Mouse (Mus musculus) heart, adult 9 months (tissue): ENCODE measurements around the gene Cntn4.

ENCODE experiments used
- DNase-seq, 2 experiments: peaks; one replicate each; pipeline ENCODE4 v3.0.0; 2022; ENCODE audit warnings: low spot score in 2 of 2

The Cntn4 gene

DNA sequence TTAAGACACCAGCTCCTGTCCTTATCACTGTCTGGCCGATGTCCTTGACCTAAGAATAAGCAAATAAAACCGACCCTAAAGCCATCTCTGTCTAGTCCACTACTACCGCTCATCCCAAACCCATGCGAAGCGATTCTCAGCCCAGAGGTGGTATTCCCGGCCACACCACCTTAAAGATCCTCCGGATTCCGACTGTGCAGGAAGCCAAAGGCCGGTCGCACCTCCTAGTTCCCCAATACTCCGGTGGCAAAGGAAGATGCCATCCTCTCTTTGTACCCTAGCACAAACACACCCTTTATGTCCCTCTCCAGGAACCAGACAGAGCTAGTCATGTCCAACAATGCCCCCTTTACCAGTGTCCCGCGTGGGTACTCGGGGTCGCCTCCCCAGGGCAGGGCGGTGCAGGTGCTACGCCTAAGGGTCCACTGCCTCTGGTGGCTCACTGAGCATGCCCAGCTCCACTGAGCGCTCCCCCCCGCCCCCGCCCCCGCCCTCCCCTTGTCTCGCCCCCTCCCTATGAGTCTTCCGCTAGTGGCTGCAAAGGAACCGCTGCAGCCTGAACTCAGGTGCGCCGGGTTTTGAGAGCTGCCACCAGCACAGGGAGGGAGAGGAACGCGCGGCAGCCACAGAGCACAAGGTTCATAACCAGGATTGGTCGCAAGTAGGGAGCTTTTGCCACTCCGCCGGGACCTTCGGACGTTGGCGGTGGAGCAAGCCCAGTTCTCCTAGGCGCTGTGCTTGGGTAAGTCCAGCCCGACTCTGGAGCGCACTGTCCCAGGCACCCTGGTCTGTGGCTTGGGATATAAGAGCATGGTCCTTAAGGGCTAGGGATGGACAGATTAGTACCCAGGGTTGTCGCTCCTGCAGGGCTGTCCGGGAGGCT, at the start of gene Cntn4:
Gene Cntn4, plus strand, starts transcription at position 512 of the 883 bp plus-strand sequence.
- no peak for DNase-seq

DNA sequence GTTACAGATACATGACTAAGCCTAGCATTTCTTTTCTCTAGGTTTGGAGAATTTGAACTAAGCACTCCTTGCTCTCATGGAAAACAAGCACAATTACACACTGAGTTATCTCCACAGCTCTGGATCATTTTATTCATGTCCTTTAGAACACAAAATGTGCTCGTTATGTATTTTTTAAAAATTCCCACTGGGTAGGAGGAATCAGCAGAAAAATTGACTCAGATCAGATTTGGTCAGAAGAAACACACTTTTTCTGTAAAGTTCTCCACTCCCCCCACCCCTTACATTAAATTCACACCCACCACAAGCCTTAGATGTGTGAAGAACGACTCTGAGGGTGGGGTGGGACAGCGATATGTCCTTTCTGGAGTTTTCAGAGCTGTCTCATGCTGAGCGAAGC, 3.2 kb upstream of the Cntn4 start:
- no peak for DNase-seq

DNA sequence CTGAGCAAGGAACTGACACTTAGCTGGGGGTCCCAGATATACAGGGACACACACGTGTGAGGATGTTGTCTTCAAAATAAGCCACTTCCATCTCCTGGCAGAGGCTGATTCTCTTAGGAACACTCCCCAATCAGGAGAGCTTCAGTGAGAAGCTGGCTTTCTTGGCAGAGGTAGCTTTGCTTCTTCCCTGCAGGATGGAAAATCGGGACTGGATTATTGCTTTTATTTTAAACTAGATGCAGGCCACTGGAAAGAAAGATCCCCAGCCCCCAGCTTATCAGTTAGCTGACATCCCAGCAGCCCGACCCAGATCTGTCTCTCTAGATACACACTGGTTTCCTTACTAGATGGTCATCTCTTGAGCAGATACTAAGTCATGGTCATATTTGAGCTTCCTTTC, 2.4 kb upstream of the Cntn4 start:
- DNase-seq, result no peak

DNA sequence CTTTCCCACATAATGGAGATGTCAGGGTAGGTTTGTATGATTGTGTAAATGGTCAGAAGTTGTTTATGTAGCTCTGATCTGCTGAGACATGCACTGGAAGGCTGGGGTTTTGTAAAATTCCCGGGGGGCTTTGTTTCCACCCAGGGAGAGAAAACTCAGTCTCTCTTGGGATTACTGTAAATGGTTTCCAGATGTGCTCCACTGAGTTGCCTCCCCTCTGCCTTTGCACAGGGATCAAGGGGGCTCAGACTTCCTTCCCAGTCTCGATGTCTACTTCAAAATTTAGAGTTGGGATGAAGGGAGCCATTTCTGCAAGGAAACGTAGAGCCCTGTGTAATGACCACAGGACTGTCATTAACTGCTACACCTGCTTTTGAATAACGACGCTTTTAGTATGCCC, 823 bp upstream of the Cntn4 start:
- DNase-seq, result no peak

DNA sequence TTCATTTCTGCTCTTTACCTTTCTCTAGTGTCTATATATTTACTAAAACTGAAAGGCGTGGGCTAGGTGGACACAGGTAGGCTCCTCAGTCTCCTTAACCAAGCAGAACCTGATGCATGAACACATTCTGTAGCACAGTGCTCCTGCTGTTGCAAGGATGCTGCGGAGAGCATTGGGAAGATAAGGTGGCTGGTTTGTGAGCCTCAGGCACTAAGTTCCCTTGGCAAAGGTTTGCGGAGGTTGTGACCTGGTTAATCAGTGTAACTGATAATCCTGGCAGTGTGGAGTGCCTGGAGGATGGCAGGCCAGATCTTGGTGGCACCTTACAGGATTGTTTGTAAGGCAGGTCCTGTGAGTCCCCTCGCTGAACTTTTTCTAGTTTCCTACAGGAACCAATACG, 1.3 kb downstream of the Cntn4 start:
- no peak for DNase-seq

DNA sequence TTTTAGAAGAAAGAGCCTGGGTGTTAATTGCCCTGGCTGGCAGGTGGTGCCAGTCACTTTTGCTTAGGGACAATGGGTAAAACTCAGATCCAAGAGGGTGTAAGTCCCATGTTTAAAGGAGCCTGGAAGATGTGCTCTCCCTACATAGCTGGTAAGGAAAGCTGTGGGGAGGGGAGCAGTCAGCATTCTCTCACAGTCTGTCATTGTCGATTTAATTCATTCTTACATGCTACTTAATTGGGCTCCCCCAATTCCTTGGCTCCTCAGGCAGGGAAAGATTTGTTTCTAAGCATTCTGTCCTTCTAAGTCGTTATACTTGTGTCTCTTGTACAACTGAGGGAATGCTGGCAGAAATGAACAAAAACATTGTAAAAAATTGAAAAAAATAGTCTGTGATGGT, 4.0 kb downstream of the Cntn4 start:
- DNase-seq, result no peak

DNA sequence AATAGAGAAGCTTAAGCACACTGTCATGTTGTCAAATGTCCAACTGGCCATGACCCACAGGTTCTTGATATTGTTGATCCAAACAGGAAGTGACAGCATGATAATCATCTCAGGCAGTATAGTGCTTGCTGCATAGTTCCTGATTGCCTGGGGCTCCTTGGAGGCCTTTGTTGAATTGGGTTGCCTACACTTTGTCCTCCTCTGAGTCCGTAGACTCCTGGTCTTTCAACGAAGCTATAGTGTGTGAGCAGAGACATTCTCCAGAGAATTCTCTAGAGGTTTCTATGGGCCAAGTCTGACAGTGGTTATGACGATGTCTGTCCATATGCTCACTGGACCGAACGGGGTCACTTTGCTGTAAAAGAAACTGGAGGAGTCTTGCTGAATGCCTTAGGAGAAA, 5.8 kb downstream of the Cntn4 start:
- DNase-seq, result no peak

DNA sequence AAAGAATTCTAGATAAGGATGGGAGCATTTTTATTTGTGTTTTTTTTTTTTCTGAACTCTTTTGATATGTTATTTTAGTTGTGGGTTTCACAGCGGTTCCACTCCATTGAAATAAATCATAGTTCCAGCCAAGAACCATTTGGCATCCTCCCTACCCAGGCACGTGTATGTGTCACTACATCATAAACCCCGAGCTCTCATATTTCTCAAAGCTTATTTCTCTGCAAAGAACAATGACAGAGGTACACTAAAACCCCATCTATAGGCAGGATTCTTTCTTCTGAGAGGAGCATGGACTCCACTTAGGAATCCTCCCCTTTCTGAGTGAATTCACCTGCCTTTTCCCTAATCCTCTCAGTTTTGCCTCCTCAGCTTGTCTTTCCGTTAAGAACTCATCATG, 6.7 kb downstream of the Cntn4 start:
- no peak for DNase-seq

DNA sequence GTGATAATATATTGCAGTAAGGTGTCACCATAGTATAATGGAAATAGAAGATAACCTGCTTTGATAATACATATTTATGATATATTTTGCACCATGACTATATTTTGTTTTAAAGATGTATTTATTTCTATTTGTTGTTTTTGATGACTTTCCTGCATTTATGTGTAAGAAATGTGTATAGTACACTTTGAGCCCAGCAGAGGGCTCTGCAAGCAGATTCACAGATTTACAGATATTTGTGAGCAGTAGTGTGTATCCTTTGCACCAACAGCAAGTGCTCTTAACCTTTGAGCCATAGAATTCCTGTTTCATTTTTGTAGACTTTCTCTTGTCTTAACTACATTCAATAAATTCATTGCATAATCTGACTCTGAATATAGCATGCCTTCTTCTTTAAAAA, 10.7 kb downstream of the Cntn4 start:
- no peak for DNase-seq

DNA sequence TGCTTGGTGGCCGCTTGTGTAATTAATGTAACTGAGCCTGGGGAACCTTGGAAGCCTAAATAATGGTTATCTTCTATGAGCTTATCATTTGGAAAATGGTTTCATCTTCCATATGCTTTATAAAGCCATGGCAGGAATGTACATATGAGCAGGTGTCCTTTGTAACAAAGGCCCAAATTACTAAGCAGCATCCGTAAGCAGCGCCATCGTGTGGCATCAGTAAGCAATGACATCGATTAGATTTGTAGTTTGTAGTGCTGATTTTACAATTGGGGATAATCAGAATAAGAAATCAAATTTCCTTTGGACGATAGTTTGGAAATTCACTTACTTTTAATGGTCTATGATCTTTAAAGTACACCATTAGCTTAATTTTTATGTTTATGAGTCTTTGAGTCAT, 64.6 kb downstream of the Cntn4 start:
- no peak for DNase-seq

DNA sequence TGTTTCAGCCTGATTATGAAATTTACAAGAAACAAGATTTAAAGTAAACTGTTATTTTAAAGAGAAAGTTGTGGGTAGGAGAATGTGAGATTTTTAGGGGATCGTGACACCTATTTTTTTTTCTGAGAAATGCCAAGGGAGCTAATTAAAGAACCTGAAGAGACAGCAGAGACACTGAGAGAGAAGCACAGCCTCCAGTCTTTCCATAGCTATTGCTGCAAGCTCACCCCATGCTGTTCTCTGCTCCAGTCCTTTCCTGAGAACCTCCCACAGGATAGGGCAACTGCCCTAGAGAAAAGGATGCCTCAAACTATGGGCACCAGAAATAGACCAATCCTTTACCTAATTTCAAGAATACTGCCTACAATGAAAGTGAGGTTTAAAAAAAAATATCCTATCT, 103.2 kb downstream of the Cntn4 start:
- no peak for DNase-seq

DNA sequence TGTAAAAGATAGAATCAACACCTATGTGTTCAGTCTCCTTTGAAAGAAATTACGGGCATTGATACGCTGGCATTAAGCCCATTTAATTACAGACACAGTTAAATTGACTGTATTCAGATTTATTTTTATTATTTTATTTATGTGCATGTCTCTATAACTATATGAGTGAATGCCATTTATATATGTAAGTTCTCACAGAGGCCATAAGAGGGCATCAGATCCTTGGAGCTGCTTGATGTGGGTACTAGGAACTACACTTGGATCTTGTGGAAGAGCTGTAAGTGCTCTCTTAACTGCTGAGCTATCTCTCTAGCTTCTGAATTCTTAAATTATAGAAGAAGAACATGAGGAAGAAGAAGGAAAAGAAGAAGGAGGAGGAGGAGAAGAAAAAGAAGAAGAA, 111.0 kb downstream of the Cntn4 start:
- DNase-seq, result no peak

DNA sequence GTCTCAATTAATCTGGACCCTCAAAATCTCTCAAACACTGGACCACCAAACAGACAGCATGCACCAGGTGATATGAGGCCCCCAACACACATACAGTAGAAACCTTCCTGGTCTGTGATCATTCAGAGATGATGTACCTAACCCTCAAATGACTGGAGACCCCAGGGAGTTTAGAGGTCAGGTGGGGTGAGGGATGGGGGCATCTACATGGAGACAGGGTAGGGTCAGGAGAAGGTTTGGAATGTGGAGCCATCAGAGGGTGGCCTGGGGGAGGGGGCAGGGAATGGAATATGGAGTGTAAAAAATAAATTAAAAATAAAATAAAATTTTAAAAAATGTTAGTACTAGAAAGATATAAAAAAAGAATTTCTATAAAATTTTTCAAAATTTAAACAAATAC, 157.6 kb downstream of the Cntn4 start:
- no peak for DNase-seq

DNA sequence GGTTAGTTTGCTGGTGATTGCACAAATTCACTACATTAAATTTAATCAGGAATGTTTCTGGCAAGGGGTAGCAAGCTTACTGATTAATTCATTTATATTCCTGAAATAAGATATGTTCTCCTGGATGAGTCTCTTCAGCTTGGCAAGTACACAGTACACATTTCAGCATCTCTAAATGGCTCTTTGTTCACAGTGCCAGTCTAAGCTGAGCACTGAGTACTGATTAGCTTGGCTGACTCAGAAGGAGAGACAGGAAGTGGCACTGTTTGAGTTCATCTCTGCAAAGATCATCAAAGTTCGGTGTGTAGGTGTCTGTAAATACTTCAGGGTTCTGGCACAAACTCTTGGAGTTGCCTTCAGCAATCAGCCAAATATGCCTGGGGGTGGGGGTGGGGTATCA, 169.8 kb downstream of the Cntn4 start:
- DNase-seq, result no peak

DNA sequence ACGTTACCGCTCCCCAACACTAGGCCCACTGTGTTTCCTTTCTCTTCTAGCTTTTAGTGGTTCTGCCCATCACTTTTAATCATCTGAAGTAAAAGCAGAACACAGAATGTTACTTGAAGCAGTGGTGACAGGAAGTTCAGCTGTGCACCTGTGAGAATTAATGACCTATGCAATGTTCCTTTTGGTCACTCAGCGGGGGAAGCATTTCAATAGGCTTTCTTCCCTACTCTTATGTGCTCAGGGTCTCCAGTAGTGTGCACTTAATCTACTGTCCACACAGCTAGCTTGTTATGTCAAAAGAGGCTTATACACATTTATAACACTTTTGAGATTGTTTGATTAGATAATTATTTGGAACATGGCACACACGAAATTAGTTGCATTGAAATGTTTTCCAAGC, 215.4 kb downstream of the Cntn4 start:
- DNase-seq, result no peak

DNA sequence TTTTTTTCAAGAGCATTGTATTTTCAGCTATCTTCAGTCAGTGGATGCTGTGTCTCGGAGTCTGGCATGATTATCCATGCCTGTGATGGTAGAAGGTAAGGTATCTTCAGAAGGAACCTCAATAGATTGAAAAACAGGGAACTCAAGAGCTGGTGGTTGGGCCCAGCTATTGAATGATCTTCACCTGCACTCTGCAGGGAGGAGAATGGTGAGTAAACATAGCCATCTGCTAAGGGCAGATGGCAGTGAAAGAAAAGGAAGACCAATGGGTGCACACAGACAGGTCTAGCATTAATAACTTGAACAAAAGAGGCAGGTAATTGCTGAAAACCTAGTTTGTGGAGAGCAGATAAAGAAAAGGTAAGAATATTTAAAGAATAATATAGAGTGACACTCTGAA, 261.0 kb downstream of the Cntn4 start:
- DNase-seq, result no peak

DNA sequence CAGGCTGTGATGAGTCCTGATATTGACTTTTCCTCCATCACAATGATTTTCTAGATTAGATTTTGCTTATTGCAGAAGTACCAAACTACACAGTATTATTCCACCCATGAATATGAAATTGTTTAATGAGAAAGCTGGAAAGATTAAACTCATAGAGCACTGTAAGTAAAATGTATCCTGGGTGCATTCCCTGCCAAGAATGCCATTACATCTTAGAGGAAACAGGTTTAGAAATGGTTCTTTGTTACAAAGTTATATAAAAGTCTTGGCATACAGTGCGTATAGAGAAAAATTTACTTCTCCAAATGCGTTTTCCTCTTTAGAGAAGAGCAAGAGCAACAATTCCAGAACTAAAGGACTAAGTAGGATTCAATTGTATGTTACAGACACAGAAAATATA, 261.8 kb downstream of the Cntn4 start:
- no peak for DNase-seq

DNA sequence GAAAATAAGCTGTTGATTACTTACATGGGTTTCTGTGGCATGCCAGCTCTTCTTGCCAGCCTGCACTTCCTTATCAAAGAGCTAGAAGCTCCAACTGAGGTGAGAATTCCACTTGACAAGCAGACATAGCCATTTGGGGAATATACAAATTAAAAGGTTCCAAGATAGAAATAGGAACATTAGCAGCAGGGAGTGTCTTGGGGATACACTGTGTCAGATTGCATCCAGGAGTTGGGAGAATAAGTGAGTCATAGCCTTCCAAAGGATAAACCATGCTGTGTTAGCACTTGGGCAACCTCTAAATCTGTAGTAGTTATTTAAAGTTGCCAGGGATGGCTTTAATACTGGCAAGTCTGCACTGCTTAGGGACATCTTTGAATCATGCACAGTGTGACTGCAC, 263.1 kb downstream of the Cntn4 start:
- no peak for DNase-seq

DNA sequence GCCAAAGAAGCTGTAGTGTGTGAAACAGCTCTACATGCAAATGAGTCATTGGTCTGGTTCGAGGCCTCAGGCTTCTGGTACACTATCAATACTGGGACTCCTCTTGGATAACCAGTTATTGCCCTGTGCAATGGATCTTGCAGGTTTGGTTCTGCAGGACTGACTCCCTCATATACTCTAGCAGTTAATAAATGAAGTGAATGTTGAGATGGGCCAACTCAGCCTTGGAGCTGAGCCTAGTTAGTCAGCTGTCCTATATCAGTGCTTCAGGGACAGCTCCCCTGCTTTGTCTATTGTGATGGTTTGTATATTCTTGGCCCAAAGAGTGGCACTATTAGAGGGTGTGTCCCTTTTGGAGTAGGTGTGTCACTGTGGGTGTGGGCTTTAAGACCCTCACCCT, 314.0 kb downstream of the Cntn4 start:
- no peak for DNase-seq

DNA sequence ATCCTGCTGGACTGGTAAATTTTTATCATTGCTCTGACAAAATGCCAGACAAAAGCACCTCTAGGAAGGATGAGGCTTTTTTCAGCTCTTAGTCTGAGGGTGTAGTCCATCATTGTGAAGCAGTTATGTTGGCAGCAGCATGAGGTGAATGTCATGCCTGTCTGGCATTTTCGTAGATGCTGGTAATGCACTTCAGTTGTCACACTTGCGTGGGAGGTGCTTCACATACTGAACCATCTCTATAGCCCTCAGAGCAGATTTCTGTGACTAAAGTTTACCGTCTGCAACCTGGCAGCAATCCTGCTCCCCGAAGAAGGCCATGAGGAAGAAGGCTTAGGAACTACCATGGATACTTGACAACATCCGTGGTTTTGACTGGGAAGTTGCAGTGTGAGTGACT, 335.6 kb downstream of the Cntn4 start:
- DNase-seq, result no peak

DNA sequence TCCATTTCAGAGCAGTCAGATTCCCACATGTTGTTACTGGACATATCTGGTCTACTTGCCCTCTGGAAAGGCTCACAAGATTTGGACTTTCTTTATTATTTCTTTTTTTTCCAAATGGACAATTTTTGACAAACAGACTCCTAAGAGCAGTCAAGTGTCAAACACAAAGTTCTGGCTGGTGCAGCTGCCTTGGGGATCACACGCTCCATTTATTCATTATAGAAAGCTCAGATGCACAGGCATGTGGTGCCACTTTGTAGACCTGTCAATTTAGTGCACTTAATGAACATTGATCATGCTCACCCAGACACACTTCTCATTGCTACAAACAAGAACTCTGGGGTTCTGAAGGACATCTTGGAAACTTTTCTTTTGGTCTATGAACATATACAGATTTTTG, 337.7 kb downstream of the Cntn4 start:
- no peak for DNase-seq

DNA sequence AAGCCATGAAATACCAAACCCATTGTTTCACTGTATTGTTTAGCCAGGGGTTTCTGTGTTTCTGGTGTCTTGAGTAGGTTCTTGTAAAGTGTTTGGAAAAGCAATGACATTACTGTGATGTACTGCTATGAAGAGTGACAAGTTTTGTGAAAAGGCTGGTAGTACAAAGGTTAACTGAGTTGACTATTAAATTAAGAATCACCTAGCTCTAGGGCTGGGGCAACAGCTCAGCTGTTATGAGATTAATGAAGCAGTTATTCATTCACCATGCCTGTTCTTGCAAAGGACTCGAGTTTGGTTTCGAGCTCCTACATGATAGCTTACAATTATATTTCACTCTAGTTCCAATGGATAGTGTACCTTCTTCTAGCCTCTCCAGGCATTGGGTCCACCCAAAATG, 371.4 kb downstream of the Cntn4 start:
- no peak for DNase-seq

DNA sequence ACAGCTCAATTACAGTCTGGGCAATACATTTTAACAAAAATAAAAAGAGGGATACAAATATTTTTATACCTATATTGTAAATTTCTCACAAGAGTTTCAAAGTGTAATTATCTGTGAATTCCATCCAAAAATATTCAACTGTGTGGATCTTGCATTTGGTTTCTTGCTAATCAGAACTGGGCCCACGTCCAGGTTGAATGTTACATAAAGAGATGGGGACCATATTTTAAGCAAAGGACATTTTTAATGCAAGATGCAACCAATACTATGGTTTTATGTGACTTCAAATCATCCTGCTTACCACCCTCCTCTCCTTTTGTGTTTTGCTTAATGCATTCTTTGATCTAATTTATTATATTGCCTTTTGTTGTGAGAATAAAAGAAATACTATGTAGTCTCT, 378.7 kb downstream of the Cntn4 start:
- no peak for DNase-seq

DNA sequence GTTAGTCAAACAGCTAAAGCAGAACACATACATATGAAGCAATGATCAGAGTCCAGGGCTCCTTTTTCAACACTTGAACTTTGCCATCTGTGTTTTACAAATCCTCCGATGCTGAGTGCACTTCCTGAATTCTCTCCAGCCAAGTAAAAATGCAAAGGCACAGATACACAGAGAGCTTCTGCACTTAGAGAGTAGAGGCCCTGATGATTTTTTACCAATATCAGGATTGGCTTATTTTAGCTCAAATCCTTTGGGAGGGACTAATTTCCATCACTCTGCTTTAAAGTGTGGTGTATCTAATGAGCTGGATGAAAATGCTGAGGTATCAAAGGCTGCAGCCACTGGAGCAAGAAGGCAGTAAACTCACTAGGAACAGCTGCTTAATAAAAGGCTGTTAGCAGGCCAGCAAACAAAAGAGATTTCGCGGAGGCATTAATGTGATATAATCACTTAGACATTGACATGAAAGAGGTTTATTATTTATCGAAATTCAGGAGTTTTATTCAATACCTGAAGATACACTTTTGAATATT, 400.7 kb downstream of the Cntn4 start:
- no peak for DNase-seq
